Mouse (Mus musculus) cerebellum, postnatal 25 days (tissue): ENCODE measurements around the gene Slc12a6.
A peak's percentile ranks its signal among the peaks of the same experiment; 100 is the strongest.
"Not testable (repeated sequence)": the region's sequence is repeated elsewhere in the genome, so short reads cannot be mapped to it uniquely, and the experiment has no call there.

Experiments used
- DNase-seq, 2 experiments: peaks; one replicate each; pipeline ENCODE4 v3.0.0; 2021; ENCODE audit warnings: mixed read lengths in 2 of 2

The Slc12a6 gene

DNA sequence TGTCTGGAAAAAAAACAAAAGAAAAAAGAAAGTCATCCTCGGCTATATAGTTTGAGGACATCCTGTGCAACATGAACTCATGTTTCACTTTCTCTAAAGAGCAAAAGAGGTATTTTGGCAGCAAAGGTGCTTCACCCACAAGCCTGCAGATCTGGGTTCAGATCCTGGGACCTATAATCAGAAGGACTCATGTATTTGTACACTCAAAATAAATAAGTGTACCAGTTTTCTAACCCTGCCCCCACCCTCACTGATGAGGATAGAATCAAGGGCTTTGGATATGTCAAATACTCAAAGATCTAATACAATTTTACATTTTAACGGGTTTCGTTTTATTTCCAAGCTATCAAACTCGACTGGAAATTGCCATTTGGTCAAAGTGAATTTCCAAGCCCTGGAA, 1.3 kb upstream of the Slc12a6 start:
- DNase-seq, result no peak

DNA sequence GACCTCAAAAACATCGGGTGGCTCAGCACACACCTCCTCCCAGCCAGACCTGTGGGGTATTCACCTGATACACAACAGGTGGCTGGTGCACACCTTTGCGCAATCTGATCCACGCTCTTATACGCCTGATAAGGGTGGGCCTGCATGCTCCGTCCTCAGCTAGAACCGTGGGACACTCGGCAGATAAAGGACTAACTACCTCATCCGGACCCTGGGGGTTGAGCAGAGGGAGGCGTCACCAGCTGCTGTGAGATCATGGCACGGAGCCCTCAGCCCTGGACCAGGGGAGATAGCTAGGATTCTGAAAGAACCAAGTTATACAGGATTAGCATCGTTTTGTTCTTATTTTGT, 592 bp downstream of the Slc12a6 start, which contains the start of gene Gm21985:
TSS of gene Gm21985 (plus strand) at position 73 of the 351 bp plus-strand sequence.
- peak in 1 of 2 experiments; percentile 65 for DNase-seq

DNA sequence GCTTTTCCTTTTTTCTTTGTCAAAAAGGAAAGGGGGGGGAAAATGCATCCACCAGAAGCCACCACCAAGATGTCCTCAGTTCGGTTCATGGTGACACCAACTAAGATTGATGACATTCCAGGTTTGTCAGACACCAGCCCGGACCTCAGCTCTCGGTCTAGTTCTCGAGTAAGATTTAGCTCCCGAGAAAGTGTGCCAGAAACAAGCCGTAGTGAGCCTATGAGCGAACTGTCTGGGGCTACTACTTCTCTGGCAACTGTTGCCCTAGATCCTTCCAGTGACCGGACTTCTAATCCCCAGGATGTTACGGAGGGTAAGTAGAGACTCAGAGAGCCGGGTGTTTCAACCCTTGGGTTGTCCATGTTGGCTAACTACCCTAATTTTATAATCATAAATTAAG, 1.2 kb downstream of the Slc12a6 start:
- peak; percentile 31 to 33 for DNase-seq

DNA sequence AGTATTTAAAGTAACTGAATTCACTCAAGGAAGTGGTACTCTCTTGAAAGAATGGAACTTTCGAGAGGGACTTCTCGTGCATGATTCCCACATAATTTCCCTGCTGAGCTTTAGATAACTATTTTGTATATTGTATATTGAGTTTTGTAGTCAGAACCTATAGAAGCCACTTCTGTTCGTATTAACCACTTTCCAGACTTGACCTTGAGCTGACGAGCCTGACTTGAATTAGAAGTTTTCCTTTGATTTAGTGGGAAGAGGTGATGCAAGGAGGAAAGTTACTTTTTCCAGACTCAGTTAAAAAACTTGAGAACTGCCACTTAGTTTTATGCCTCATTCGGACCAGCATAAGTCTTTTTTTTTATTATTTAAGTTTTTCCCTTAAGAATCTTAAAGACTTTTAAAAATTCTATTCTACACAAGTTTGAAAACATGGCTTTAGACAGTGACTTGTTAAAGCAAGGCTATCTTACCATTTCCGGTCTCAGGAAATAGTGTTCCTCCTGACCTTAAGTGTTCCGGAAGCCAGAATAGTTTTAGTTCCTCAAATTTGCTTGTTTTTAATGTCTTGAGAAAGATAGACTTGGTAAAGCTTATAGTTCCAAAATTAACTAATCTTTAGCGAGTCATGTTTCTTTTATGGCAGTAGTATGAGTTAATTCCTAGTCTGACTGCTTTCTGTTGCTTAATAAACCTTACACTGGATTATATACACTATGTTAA, 2.1 kb downstream of the Slc12a6 start:
- no peak for DNase-seq

DNA sequence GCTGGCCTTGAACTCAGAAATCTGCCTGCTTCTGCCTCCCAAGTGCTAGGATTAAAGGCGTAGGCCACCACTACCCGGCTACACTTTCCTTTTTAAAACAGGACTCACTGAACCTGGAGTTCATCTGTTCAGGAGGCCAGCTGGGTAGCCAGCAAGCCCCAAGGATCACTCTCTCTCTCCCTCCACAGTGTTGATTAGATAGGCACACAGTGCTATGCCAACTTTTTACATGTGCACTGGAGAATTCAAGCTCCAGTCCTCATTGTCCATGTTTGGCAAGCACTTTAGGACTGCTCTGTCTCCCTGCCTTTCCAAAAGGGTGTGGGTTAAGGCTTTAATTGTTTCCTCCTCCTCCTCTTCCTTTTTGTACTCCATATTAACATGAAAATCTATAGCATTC, 4.4 kb downstream of the Slc12a6 start:
- no peak for DNase-seq

DNA sequence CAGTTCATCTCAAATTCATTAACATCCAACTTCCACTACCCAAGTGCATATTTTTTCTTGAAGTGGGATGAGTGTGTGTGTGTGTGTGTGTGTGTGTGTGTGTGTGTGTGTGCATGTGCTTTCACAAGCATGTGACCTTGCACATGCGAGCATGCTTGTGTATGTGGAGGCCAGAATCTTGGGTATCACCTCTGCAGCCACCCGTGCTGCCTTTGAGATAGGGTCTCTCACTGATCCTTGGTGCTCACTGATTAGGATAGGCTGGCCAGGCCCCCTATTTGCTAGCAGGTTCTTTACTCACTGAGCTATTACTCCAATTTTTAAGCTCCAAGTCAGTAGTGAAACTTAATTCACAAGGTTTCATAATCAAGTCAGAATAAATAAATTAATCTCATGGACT, 7.3 kb downstream of the Slc12a6 start:
- no peak for DNase-seq

DNA sequence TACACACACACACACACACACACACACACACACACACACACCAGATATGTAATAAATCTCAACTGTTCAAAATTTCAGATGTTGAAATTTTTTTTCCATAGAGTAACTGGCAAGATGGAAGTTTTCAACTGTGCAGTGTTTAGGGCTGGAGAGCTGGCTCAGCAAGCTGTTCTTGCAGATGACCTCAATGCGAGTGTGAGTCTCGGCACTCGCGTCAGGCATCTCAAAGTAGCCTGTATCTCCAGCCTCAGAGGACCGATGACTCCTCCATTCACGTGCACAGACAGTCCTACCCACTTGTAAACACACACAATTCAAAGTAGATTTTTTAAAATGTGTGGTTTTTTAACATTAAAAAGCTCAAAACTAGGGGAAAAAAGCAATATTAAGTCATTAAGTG, 7.8 kb downstream of the Slc12a6 start:
- DNase-seq, result no peak

DNA sequence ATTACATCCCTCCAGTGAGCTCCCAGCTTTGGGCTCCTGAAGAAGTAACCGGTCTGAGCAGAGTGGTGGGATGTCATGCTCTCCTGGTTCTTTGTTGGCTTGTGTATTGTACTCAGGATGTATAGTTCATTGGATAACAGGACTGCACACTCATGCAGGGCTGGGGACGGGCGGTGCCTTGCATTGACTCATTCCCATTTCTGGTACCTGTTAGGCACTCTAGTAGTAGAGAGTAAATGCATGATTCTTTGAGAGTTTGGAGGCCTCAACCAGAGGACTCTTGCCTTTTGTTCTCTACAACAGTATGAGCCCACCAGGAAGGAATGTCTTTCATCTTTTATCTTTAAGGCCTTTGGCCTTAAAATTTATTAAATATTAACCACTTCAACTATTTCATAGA, 11.2 kb downstream of the Slc12a6 start:
- DNase-seq, result no peak

DNA sequence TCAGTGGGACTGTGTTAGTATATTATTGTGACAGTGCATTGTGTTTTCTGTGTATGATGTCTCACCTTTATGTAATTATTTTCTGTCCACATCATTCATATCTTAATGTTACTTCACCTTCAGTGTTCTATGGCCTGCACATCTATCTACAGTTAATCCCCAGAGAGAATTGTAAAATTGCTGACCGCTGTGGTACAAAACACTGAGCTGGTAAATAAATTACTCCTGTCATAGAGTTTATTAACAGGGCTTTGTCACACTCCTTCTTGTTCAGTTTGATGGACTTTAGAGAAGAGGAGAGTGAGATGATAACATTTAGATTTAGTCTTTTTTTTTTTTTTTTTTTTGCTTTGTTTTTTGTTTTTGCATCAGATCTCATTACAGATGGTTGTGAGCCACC, 17.2 kb downstream of the Slc12a6 start:
- DNase-seq, result no peak

DNA sequence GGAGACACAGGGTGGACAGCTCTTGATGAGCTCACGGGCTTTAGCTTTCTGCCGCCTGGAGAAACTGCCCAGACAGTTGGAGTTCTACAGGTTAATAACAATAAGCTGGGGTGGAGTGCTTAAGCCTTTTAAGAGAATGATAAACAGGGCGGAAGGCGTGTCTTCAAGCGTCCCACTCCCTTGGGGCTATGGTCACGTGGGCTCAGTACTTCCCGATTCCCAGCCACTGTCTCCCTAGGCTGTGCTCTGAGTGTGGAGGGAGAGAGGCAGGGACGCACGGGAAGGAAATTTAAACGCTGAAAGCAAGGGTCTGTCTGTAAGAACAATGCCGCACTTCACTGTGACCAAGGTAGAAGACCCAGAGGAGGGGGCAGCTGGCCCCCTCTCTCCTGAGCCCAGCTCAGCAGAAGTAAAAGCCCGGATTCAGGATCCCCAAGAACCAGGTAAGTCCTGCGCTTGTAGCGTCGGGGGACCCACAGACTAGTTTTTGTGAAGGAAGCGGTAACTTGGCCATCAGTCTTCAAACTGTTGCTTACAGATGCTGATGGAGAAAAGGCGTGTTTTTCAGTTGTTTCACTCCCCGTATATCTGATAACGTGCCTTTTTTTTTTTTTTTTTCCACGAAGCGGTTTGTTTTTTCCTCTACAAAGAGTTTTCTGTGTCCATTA, 18.9 kb downstream of the Slc12a6 start:
- DNase-seq, result peak in 1 of 2 experiments; percentile 38

DNA sequence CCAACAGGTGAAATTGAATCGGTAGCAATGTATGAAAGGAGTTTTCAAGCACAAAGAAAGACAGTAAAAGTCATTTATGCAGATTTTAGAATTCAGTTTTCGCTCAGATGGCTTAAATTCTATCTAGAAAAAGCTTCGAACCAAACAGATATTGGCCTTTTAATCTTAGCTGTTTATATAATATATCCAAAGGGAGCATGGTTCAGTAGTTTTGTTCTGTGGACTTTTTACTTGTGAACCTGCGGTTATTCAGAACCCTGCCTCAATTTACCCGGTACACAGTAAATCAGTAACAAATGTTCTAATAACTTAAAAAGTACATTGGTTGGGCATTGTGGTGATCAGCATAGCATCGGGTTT, 19.4 kb downstream of the Slc12a6 start:
- no peak for DNase-seq

DNA sequence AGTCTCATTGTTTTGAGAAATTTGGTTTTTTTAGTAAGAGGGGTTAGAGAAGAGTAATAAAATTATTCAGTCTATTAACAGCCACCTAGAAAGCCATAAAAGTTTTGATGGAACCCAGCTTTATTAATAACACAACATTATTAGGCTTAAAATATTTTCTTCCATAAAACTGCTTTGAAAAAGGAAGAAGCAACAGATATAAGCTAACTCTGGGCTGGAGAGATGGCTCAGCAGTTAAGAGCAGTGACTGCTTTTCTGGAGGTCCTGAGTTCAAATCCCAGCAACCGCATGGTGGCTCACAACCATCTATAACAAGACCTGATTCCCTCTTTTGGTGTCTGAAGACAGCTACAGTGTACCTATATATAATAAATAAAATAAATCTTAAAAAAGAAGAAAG, 20.4 kb downstream of the Slc12a6 start:
- DNase-seq, result not testable (repeated sequence)

DNA sequence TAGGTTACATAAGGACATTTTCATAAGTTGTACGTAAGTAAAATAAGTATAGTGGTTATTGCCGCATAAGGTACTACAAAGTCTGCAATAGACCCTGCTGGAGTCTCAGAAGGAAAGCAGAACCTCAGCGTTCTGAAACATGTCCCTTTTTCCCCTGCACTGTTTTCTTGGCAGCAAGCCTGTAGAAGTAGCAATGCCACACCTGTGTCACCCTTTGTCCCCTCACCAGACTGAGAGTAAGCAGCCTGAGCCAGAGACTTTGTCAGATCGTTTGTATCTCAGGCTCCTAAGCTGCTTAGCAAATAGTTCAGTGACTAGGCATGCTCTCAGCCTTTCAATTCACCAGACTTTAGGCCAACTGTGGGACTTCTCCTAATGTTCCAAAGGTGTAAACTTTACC, 21.4 kb downstream of the Slc12a6 start:
- no peak for DNase-seq

DNA sequence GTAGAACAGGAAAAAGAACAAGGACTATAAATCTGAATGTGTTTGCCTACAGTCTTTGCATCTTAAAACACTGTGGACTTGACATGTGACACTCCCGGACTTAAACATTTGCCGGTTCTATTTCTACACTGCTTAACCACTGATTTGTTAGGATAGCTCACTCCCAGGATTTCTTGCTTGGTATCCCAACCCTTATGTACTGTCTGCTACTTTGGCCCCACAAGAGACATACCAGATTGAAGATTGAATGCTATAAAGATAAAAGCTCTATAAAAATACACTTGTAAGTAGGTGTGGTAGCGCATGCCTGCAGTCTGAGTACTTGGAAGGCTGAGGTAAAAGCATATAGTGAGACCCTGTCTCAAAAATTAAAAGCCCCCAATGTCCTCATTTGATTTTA, 23.9 kb downstream of the Slc12a6 start:
- no peak for DNase-seq

DNA sequence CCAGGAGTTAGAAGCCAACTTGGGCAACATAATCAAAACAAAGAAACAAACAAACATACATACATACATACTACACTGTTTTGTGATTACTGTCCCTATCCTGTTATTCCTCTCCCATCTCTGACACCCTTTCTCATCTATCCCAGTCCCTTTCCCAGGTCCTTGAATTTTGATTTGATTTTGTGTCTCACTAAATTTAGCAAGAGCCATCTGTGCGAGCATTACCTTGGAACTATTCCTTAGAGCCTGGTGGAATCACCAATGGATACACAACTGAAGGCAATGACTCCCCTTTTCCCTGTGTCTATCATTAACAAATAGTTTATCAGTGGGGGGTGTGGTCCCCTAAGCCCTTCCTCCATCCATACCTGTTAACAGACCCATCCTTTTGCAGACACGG, 27.2 kb downstream of the Slc12a6 start:
- DNase-seq, result peak in 1 of 2 experiments; percentile 29

DNA sequence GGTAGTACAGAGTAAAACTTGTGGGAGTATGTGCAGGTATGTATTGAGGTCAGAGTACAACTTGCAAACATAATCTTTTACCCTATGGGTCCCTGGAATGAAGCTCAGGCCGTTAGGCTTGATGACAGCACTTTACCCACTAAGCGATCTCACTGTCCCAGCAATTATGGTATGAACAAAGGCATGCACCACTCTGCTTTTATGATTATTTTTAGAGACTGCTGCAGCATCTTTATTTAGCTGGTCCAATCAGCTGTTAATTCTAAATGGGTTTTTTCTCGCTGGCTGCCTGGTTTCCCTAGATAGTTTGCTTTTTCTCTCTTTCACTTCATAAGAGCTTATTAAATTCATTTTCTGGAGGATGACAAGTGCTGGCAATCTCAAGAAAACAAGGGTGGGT, 30.6 kb downstream of the Slc12a6 start:
- DNase-seq, result no peak

DNA sequence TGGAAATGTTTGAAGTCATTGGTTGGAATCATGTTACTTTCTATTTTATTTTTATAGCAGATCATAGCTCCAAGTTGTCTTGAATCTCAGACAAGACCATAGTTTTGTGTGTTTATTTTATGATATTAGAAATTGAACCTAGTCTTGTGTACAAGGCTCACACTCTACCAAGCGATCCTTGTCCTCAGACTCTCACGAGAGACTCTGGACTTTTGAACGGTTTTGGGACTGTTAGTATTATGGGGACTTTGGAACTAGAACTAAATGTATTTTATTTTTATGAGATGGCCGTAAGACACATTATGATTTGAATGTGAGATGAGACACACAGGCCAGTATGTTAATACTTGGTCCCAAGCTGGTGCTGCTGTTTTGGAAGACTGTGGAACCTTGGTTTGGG, 32.6 kb downstream of the Slc12a6 start:
- no peak for DNase-seq

DNA sequence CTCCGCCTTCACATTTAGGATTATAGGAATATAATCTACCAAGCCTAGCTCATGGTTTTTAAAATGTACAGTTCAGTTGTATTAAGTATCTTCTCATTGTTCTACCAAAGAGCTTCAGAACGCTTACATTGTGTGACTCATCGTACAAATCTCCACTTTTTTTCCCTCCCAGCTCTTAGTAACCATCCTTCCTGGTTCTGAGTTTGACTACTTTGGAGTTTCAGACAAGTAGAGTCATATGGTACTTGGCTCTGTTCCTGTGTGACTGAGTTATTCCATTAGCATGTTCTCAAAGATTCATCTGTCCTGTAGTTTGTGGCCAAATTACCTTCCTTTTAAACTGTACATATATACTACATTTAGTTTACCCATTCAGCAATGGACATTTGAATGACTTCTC, 43.0 kb downstream of the Slc12a6 start:
- no peak for DNase-seq

DNA sequence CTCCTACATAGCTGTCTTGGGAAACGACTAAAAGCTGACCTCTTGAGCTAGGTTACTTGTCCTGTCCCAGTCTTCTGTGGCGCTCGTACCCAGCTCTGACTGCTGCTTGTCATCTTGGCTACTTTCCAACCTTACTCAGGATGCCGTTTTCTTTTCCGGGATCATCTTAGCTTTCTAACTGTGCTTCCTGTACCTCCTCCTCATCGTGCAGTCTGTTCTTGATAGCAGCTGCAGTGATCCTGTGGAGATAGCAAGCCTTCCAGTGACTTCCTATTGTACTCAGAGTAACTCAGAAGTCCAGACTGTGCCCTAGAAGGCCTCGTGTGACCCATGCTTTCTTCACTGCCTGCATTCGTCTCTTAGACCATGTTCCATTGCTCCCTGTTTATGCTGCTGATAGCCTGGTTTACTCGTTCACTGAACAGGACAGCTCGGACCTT, 43.6 kb downstream of the Slc12a6 start:
- peak; percentile 23 for DNase-seq

DNA sequence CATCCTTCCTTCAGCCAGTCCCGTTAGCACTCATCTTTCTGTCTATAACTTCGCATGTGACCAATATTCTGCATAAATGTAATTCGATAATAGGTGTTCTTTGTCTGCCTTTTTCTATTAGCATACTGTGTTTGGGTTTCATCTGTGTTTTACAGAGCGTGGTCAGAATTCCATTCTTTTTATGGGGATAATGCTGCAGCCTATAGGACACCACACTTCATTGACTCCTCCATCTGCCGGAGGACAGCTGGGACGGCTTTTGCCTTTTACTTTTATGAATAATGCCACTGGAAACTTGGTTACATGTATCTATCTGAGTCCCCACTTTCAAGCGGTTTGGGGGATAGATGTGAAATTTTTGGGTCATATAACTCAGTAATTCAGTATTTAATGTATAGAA, 50.0 kb downstream of the Slc12a6 start:
- DNase-seq, result no peak

DNA sequence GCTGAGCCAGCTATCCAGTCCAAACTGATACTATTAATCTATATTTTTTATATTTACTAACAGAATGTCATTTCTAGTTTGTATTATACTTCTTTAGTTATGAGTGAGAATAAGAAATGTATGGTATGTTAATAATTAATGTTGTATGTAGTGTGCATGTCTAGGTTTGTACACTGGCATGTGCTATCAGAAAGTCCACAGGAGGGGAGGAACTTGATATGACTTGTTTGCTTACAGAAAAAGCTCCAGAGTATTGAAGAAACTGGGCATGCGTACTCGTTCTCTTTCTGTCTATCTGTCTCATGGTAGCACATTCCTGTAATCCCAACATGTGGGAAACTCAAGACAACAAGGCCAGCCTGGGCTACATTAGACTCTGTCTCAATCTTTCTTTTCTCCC, 52.6 kb downstream of the Slc12a6 start:
- DNase-seq, result no peak

DNA sequence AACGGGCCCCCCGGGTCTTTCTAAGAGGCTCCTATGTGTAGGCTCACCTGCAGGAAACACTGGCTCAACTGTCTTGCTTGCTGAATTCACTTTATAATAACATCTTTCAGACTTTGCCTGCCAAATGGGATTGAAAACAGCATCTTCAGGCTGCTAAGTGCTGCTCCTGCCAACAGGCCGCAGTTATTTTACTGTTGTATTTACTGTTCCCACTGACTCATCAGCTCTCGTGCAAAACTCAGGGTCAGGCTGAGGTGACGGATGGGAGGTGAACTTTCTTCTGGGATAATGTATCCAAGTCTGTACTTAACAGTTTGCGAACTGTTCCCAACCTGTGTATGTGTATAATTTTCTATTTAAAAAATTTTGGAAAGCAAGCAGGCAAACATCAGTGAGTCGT, 53.3 kb downstream of the Slc12a6 start:
- no peak for DNase-seq

DNA sequence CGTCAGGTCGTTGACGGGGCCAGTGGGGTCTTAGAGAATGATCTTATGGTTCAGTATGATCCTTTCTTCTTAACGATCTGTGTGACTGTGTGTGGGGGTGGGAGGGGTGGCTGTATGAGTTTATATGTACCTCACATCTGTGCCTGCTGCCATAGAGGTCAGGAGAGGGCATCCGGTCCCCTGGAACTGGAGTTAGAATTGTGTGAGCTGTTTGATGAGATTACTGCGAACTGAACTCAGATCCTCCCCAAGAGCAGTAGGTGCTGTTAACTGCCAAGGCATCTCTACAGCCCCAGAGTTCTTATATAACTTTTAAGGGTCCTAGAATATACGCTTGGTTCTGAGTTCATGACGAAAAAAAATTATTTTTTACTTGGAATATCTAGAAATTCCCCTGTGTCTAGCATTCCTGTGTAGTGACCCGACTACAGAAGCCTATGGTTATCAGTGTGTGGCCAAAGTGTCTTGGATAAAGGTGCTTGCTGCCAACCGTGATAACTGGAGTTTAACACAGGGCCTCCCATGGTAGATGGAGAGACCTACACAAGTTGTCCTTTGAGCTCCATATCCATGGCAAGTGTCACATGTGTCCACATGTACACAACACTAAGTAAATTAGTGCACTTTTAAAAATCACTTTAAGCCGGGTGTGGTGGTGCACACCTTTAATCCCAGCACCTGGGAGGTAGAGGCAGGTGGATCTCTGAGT, 62.6 kb downstream of the Slc12a6 start:
- no peak for DNase-seq
